25 mouse cellular contexts compared by ENCODE assay signal in the genomic region with DNA sequence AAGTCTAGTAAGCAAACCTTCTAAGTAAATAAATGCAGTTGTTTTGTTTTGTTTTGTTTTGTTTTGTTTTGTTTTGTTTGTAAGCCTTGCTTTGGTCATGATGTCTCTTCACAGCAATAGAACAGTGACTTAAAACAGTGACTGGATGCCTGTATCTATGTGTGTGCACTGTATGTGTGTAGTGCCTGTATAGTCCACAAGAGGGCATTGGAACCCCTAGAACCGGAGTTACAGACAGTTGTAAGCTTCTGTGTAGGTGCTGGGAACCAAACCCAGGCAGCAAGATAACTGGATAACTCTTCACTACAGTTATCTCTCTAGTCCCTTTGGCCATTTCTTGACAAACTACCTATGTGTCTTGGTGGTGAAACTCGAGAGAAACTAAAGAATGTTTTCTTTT. TPM values are rescaled to one million over a fixed set of nuclear protein-coding genes. Genes with fewer than 3 reads are reported as not detected.
DNase-seq lines count a peak whose midpoint lies in the region; ATAC-seq and TF ChIP-seq lines count a peak whose summit lies in the region.
"Had no signal": no experiment of that assay in that cellular context is flagged by ENCODE, and none has a peak within 500 bp of the region (broad histone marks: within the 10 kb centered on the region; RNA-seq: fewer than 3 reads in every experiment).

No protein-coding gene starts in this region.

- H3K9ac ChIP-seq in liver, embryonic 14.5 days (replicated peaks), result no peak overlapping the region
- H3K9ac ChIP-seq in hindbrain, embryonic 12.5 days, result no peak overlapping the region
- H3K9ac ChIP-seq: embryonic facial prominence, embryonic 13.5 days; forebrain, embryonic 12.5 days; hindbrain, embryonic 13.5 days had no signal

- H3K9me3 ChIP-seq in liver, embryonic 14.5 days (ENCODE audit: control insufficient read depth, low read length), result peaks cover 3% of the 10 kb centered on the region; the same call in 1 of the 2 replicates
- peaks cover 32% of the 10 kb centered on the region for H3K9me3 ChIP-seq in E14TG2a.4 (ENCODE audit: low read length)
- no peaks in the 10 kb centered on the region; the same call in 1 of the 2 replicates for H3K9me3 ChIP-seq in hindbrain, embryonic 12.5 days (replicated peaks)
- H3K9me3 ChIP-seq: forebrain, embryonic 12.5 days; hindbrain, embryonic 13.5 days had no signal

- H3K36me3 ChIP-seq in liver, embryonic 14.5 days (replicated peaks; ENCODE audit: control insufficient read depth, insufficient read depth, low read depth), result no peaks in the 10 kb centered on the region
- H3K36me3 ChIP-seq in E14TG2a.4 (ENCODE audit: insufficient read depth, low read length), result no peaks in the 10 kb centered on the region
- no peaks in the 10 kb centered on the region for H3K36me3 ChIP-seq in hindbrain, embryonic 12.5 days
- H3K36me3 ChIP-seq: embryonic facial prominence, embryonic 13.5 days; forebrain, embryonic 12.5 days; heart, embryonic 10.5 days; hindbrain, embryonic 13.5 days had no signal

- no peak for ATAC-seq in liver, embryonic 14.5 days (ENCODE audit: insufficient read depth)
- no peak for ATAC-seq in hindbrain, embryonic 12.5 days (ENCODE audit: low FRiP score)
- ATAC-seq: activated CD4-positive, CD25-positive, alpha-beta regulatory T cell, adult 4 months; hindbrain, postnatal 0 days had no signal

- DNase-seq in liver, embryonic 14.5 days (ENCODE audit: low read depth in 3 of 3, low spot score in 3 of 3), result no peak
- DNase-seq in liver (no peak), ES-CJ7 (ENCODE audit: low read depth, low spot score) (peak; percentile 51), R1 (ENCODE audit: low read depth, low spot score) (peak; percentile 67)
- no peak for DNase-seq in adrenal gland, adult 2 months
- DNase-seq: adrenal gland, postnatal 25 days; cerebellum, adult 18-20 months; cerebellum, adult 9-11 months; cerebellum, postnatal 36 days; gastrocnemius, adult 2 months; gastrocnemius, postnatal 25 days; heart, postnatal 10 days; heart, postnatal 4 days had no signal

- H3K4me2 ChIP-seq in liver, embryonic 14.5 days (ENCODE audit: low read depth), result no peak overlapping the region
- no peak overlapping the region for H3K4me2 ChIP-seq in hindbrain, embryonic 12.5 days (replicated peaks)
- H3K4me2 ChIP-seq: embryonic facial prominence, embryonic 13.5 days; forebrain, embryonic 12.5 days; hindbrain, embryonic 13.5 days had no signal

- H3K4me3 ChIP-seq in liver, embryonic 14.5 days (ENCODE audit: insufficient read depth in 1 of 2, low read depth in 2 of 2, low read length in 2 of 2), result no peak overlapping the region
- no peak overlapping the region for H3K4me3 ChIP-seq in E14TG2a.4 (replicated peaks; ENCODE audit: low read length)
- no peak overlapping the region for H3K4me3 ChIP-seq in hindbrain, embryonic 12.5 days
- H3K4me3 ChIP-seq: embryonic facial prominence, embryonic 13.5 days; forebrain, embryonic 12.5 days; gastrocnemius, adult 2 months; heart, embryonic 10.5 days; hindbrain, embryonic 13.5 days had no signal

- no peaks in the 10 kb centered on the region for H3K4me1 ChIP-seq in liver, embryonic 14.5 days (replicated peaks; ENCODE audit: control insufficient read depth in 2 of 2, insufficient read depth in 2 of 2, low read length in 1 of 2)
- peaks cover 28% of the 10 kb centered on the region for H3K4me1 ChIP-seq in E14TG2a.4 (replicated peaks; ENCODE audit: low read depth, low read length)
- no peaks in the 10 kb centered on the region for H3K4me1 ChIP-seq in hindbrain, embryonic 12.5 days
- H3K4me1 ChIP-seq: embryonic facial prominence, embryonic 13.5 days; forebrain, embryonic 12.5 days; heart, embryonic 10.5 days; hindbrain, embryonic 13.5 days had no signal

- no peak for TF ChIP-seq EP300 in liver, embryonic 14.5 days (IDR thresholded peaks at IDR 0.05; ENCODE audit: low read depth)

- 61% methylated on average over 2 of the region's 2 CpGs for WGBS in liver, embryonic 14.5 days (ENCODE audit: insufficient replicate concordance)
- WGBS in hindbrain, embryonic 12.5 days, result 77% methylated on average over 2 of the region's 2 CpGs

- peak; percentile 20; the same call in 1 of the 2 replicates for TF ChIP-seq CTCF in liver, embryonic 14.5 days (IDR thresholded peaks at IDR 0.05; ENCODE audit: low read depth)
- peak; percentile 43 for TF ChIP-seq CTCF in E14TG2a.4 (conservative IDR thresholded peaks at IDR 0.05; ENCODE audit: low read length)

- no peak overlapping the region for H3K27ac ChIP-seq in liver, embryonic 14.5 days
- H3K27ac ChIP-seq in hindbrain, embryonic 12.5 days, result no peak overlapping the region
- H3K27ac ChIP-seq: embryonic facial prominence, embryonic 13.5 days; forebrain, embryonic 12.5 days; gastrocnemius, adult 2 months; heart, embryonic 10.5 days; hindbrain, embryonic 13.5 days; hindbrain, postnatal 0 days had no signal

- no peaks in the 10 kb centered on the region for H3K27me3 ChIP-seq in liver, embryonic 14.5 days (ENCODE audit: control insufficient read depth, insufficient read depth, low read length)
- no peaks in the 10 kb centered on the region for H3K27me3 ChIP-seq in E14TG2a.4 (ENCODE audit: insufficient read depth, low read length)
- no peaks in the 10 kb centered on the region for H3K27me3 ChIP-seq in hindbrain, embryonic 12.5 days
- H3K27me3 ChIP-seq: embryonic facial prominence, embryonic 13.5 days; forebrain, embryonic 12.5 days; hindbrain, embryonic 13.5 days had no signal

RNA-seq across cellular contexts. Expression of gene Gm17657, which starts 23.8 kb away (rescaled TPM):
- not detected in 2 replicates for polyA plus RNA-seq in liver, embryonic 14.5 days (2012; rRNA removed)
- not detected in 2 replicates for polyA plus RNA-seq in liver, embryonic 14.5 days (2014; fragmentation: Nextera tagmentation; extraction: Ambion mirVana)
- not detected for total RNA-seq in adrenal gland, adult 2 months (2021)
- polyA plus RNA-seq in adrenal gland, adult 2 months (2012; rRNA removed), result not detected in 2 replicates
- polyA plus RNA-seq in hindbrain, embryonic 12.5 days (2016; fragmentation: Nextera tagmentation; extraction: Ambion mirVana), result not detected in 2 replicates
- total RNA-seq: adrenal gland, adult 18-20 months; adrenal gland, postnatal 25 days; gastrocnemius, adult 2 months; gastrocnemius, postnatal 25 days; granulocyte monocyte progenitor cell, adult 5-6 weeks; heart, postnatal 10 days; heart, postnatal 4 days; hindbrain, postnatal 0 days had no signal
- polyA plus RNA-seq: embryonic facial prominence, embryonic 13.5 days; forebrain, embryonic 12.5 days; heart, embryonic 10.5 days; heart, embryonic 14.5 days; hindbrain, embryonic 13.5 days; hindbrain, postnatal 0 days; intestine, embryonic 14.5 days had no signal

RNA-seq across cellular contexts. Expression of gene Tbc1d22b, which starts 24.0 kb away (rescaled TPM):
- 3.3 and 3.6 TPM in 2 replicates for polyA plus RNA-seq in liver, embryonic 14.5 days (2012; rRNA removed)
- polyA plus RNA-seq in liver, embryonic 14.5 days (2014; fragmentation: Nextera tagmentation; extraction: Ambion mirVana), result 2.3 and 2.9 TPM in 2 replicates
- 10 to 100 TPM; 24.2 to 30.5 TPM for total RNA-seq in adrenal gland, adult 2 months (2021)
- 25.7 and 30.6 TPM in 2 replicates for polyA plus RNA-seq in adrenal gland, adult 2 months (2012; rRNA removed)
- polyA plus RNA-seq in hindbrain, embryonic 12.5 days (2016; fragmentation: Nextera tagmentation; extraction: Ambion mirVana), result 24.6 and 26.4 TPM in 2 replicates

RNA-seq across cellular contexts. Expression of gene Tmem217, which starts 26.6 kb away (rescaled TPM):
- 0.09 TPM in 1 of 2 replicates, not detected in the other for polyA plus RNA-seq in liver, embryonic 14.5 days (2012; rRNA removed)
- polyA plus RNA-seq in liver, embryonic 14.5 days (2014; fragmentation: Nextera tagmentation; extraction: Ambion mirVana), result not detected in 2 replicates
- not detected for total RNA-seq in adrenal gland, adult 2 months (2021)
- polyA plus RNA-seq in adrenal gland, adult 2 months (2012; rRNA removed), result 0.88 and 1.6 TPM in 2 replicates
- 1.8 and 2.4 TPM in 2 replicates for polyA plus RNA-seq in hindbrain, embryonic 12.5 days (2016; fragmentation: Nextera tagmentation; extraction: Ambion mirVana)
- total RNA-seq: adrenal gland, adult 18-20 months; gastrocnemius, adult 2 months; gastrocnemius, postnatal 25 days; granulocyte monocyte progenitor cell, adult 5-6 weeks; heart, postnatal 10 days; heart, postnatal 4 days; hindbrain, postnatal 0 days had no signal

RNA-seq across cellular contexts. Expression of gene Pim1, which starts 35.1 kb away (rescaled TPM):
- 61.4 and 64.5 TPM in 2 replicates for polyA plus RNA-seq in liver, embryonic 14.5 days (2012; rRNA removed)
- 60.4 and 69.9 TPM in 2 replicates for polyA plus RNA-seq in liver, embryonic 14.5 days (2014; fragmentation: Nextera tagmentation; extraction: Ambion mirVana)
- total RNA-seq in adrenal gland, adult 2 months (2021), result 100 to 1,000 TPM; 120 to 124 TPM
- 150 and 153 TPM in 2 replicates for polyA plus RNA-seq in adrenal gland, adult 2 months (2012; rRNA removed)
- 17.8 and 19.2 TPM in 2 replicates for polyA plus RNA-seq in hindbrain, embryonic 12.5 days (2016; fragmentation: Nextera tagmentation; extraction: Ambion mirVana)

Comparison
In these comparisons a context has a peak if more than half of its experiments do, and no peak if none do; other contexts are left out.
1. DNase-seq: peak in ES-CJ7 (single experiment) and R1 (single experiment); none in liver, embryonic 14.5 days (0 of 3), liver (single experiment) and adrenal gland, adult 2 months (single experiment).